Mouse (Mus musculus) induced T-regulatory cell, adult 2 months (primary cell): ENCODE measurements around the gene Srp54b.
"Not testable (repeated sequence)": the region's sequence is repeated elsewhere in the genome, so short reads cannot be mapped to it uniquely, and the experiment has no call there.

Experiments used
- DNase-seq: peaks from one replicate; pipeline ENCODE4 v3.0.0-alpha.2; 2012; ENCODE audit warnings: low read depth

The Srp54b gene

GRCm38 (mm10) chr12:55154559-55155448, at the start of gene Srp54b:
Gene Srp54b (plus strand): TSS chr12:55155104.
- DNase-seq, result not testable (repeated sequence)

DNA sequence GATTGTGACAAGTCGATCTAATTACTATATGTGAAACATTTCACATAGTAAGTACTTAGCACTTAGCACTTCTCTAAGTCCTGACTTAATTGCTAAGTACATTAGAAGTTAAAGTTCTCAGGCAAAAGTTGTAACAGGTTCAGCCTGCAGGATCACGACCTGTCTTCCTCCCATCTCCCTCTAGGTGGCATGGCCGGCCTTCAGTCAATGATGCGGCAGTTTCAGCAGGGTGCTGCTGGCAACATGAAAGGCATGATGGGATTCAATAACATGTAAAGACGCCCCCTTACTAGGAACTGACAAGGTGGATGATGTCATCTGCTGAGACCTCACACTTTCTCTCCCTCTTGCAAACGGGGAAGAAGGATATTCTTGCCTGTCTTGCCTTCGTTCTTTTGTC, 42.3 kb upstream of the Srp54b start:
- DNase-seq, result not testable (repeated sequence)

GRCm38 (mm10) chr12:55124242-55124641, 30.7 kb upstream of the Srp54b start, which contains the start of gene Fam177a:
Gene Fam177a (plus strand): TSS chr12:55124469.
- DNase-seq, result not testable (repeated sequence)

GRCm38 (mm10) chr12:55124731-55125130, 30.2 kb upstream of the Srp54b start:
- not testable (repeated sequence) for DNase-seq

- not testable (repeated sequence) for DNase-seq
These were observed 19.4 kb upstream of the Srp54b start for GRCm38 (mm10) chr12:55135540-55135939.

- not testable (repeated sequence) for DNase-seq
These were observed 17.0 kb upstream of the Srp54b start for GRCm38 (mm10) chr12:55137859-55138258.

GRCm38 (mm10) chr12:55155449-55155783, 512 bp downstream of the Srp54b start:
- not testable (repeated sequence) for DNase-seq

DNA sequence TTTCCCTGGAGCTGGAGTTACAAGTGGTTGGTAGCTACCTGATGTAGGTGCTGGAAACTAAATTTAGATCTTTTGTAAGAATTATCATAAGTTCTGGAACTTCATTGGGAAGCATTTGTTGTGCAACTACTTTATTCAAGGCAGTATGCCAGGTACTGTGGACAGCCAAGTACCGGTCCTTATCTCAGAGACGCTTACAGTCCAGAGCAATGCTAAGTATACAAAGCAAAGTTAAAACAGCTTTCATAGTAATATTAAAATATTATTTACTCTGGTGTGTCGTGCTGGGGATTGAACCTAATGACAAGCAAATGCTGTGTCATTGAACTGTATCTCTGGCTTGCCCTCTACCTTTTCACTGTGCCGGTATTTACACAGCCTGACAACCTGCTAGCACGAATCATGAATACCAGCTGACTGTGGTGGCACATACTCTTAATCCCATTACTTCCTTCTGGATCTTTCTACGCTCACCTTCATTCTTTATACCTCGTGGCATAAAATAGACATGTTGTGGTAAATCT, 12.2 kb downstream of the Srp54b start:
- not testable (repeated sequence) for DNase-seq

GRCm38 (mm10) chr12:55187686-55188085, 32.8 kb downstream of the Srp54b start:
- not testable (repeated sequence) for DNase-seq

- not testable (repeated sequence) for DNase-seq
These were observed 34.2 kb downstream of the Srp54b start for GRCm38 (mm10) chr12:55189127-55189526.

DNA sequence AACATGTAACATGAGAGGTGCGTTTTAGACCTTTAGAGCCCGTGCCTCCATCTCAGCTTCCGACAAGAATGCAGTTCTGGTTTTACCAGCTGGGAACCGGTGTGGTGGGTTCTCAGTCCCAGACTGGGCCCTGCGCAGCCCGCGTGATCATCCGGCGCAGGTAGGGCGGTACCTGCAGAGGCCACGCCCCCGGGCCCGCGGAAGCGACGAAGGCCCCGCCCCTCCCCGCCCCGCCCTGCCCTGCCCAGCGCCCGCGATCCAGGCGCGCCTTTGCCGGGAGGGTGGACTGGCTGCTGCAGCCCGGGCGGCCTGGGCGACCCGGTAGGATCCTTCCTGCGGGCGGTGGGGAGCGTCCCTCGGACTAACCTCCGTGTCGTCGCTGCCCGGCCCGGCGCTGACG, 44.4 kb downstream of the Srp54b start, which contains the start of gene 1700047I17Rik2:
1700047I17Rik2 (plus strand) TSS at position 287 of the 400 bp plus-strand sequence.
- not testable (repeated sequence) for DNase-seq

- DNase-seq, result not testable (repeated sequence)
These were observed 44.9 kb downstream of the Srp54b start for GRCm38 (mm10) chr12:55199799-55200198.

- DNase-seq, result not testable (repeated sequence)
These were observed 58.0 kb downstream of the Srp54b start for GRCm38 (mm10) chr12:55212944-55213343.

DNA sequence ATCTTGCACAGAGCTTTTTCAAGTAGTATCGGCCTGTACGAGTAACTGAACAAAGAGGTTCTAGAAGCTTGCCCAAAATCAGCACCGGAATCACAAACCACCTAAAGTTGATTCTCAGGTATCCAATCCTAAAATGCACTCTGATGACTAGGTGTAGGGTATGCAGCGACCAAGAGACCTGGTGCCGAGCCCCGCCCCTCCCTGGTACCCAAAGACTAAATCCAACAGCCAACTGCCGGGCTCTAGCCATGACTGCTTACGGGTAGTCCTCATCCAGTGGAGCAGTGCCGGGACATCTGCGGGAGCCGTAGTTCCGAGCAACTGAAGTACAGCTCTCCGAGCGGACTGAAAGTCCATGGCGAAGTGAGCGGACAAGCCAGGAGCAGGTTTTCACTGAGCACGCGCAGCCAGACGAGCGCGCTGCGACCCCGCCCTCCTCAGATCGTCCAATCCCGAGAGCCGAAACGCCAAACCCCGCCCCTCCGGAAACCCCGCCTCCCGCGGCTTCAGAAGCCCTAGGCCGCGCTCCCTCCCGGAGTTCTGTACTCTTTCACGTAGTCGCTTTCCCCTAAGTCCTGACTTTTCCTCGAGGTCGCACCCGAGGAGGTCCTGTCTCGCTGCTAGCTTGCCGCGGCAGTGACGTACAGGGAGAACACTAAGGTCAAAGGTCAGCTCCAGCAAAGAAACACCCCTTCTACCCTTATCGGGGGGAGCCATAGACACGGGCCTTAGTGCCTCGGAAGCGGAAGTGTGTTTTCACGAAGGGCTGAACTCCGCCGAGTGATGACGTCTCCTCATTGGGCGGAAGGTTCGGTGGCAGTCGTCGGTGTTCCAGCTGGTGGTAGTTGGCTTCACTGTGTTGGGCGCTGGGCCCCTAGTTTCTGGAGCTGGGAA, 75.0 kb downstream of the Srp54b start, which contains the start of gene Srp54c:
Srp54c (plus strand) TSS at position 543 of the 894 bp plus-strand sequence.
- not testable (repeated sequence) for DNase-seq

- DNase-seq, result not testable (repeated sequence)
These were observed 75.6 kb downstream of the Srp54b start for GRCm38 (mm10) chr12:55230520-55230861.
